In genomic region chr1:22410173-22410572, GRCm38 (mm10) we compare ENCODE assay signal across 25 mouse cellular contexts.
"Had no signal": no experiment of that assay in that cellular context is flagged by ENCODE, and none has a peak within 500 bp of the region (broad histone marks: within the 10 kb centered on the region; RNA-seq: fewer than 3 reads in every experiment).

No protein-coding gene starts in this region.

- H3K36me3 ChIP-seq: embryonic facial prominence, embryonic 10.5 days; embryonic facial prominence, embryonic 12.5 days; embryonic facial prominence, embryonic 13.5 days; embryonic facial prominence, embryonic 15.5 days; forebrain, embryonic 10.5 days; forebrain, embryonic 12.5 days; forebrain, embryonic 15.5 days had no signal

- H3K9me3 ChIP-seq: embryonic facial prominence, embryonic 10.5 days; embryonic facial prominence, embryonic 12.5 days; embryonic facial prominence, embryonic 13.5 days; embryonic facial prominence, embryonic 15.5 days; forebrain, embryonic 10.5 days; forebrain, embryonic 12.5 days; forebrain, embryonic 13.5 days; forebrain, embryonic 15.5 days had no signal

- H3K27ac ChIP-seq: embryonic facial prominence, embryonic 10.5 days; embryonic facial prominence, embryonic 12.5 days; embryonic facial prominence, embryonic 13.5 days; embryonic facial prominence, embryonic 15.5 days; forebrain, embryonic 10.5 days; forebrain, embryonic 12.5 days; forebrain, embryonic 13.5 days; forebrain, embryonic 15.5 days; gastrocnemius, adult 2 months; heart, adult 2 months had no signal

- H3K4me2 ChIP-seq: embryonic facial prominence, embryonic 12.5 days; embryonic facial prominence, embryonic 13.5 days; embryonic facial prominence, embryonic 15.5 days; forebrain, embryonic 12.5 days; forebrain, embryonic 13.5 days; forebrain, embryonic 15.5 days had no signal

- H3K9ac ChIP-seq: embryonic facial prominence, embryonic 12.5 days; embryonic facial prominence, embryonic 13.5 days; embryonic facial prominence, embryonic 15.5 days; forebrain, embryonic 12.5 days; forebrain, embryonic 13.5 days; forebrain, embryonic 15.5 days; forebrain, postnatal 0 days had no signal

- H3K27me3 ChIP-seq: embryonic facial prominence, embryonic 12.5 days; embryonic facial prominence, embryonic 13.5 days; embryonic facial prominence, embryonic 15.5 days; forebrain, embryonic 12.5 days; forebrain, embryonic 13.5 days; forebrain, embryonic 15.5 days had no signal

- DNase-seq: cerebellum, adult 9-10 months; cerebellum, adult 9-11 months; cerebellum, postnatal 10 days; cerebellum, postnatal 14 days; cerebellum, postnatal 25 days; cerebellum, postnatal 36 days; embryo, embryonic 11 days; forebrain, postnatal 0 days; gastrocnemius, adult 2 months; gastrocnemius, postnatal 10 days; gastrocnemius, postnatal 14 days; gastrocnemius, postnatal 25 days; gastrocnemius, postnatal 36 days; heart, adult 11 months; heart, adult 18-20 months; heart, adult 2 months had no signal

- H3K4me3 ChIP-seq: embryonic facial prominence, embryonic 10.5 days; embryonic facial prominence, embryonic 12.5 days; embryonic facial prominence, embryonic 13.5 days; embryonic facial prominence, embryonic 15.5 days; erythroblast, embryonic 14.5 days; forebrain, embryonic 10.5 days; forebrain, embryonic 12.5 days; forebrain, embryonic 13.5 days; forebrain, embryonic 15.5 days; gastrocnemius, adult 2 months; heart, adult 2 months had no signal

- H3K4me1 ChIP-seq: embryonic facial prominence, embryonic 10.5 days; embryonic facial prominence, embryonic 12.5 days; embryonic facial prominence, embryonic 13.5 days; embryonic facial prominence, embryonic 15.5 days; forebrain, embryonic 10.5 days; forebrain, embryonic 12.5 days; forebrain, embryonic 13.5 days; forebrain, embryonic 15.5 days had no signal
